Mouse (Mus musculus): Measurements from ENCODE around the gene Defb9. TPM values are rescaled to one million over a fixed set of nuclear protein-coding genes. Genes with fewer than 3 reads are reported as not detected.
"Not testable (repeated sequence)": the region's sequence is repeated elsewhere in the genome, so short reads cannot be mapped to it uniquely, and the experiment has no call there.

The Defb9 gene
- not detected in 2 replicates for polyA plus RNA-seq (2016; fragmentation: Nextera tagmentation; extraction: Ambion mirVana)

DNA sequence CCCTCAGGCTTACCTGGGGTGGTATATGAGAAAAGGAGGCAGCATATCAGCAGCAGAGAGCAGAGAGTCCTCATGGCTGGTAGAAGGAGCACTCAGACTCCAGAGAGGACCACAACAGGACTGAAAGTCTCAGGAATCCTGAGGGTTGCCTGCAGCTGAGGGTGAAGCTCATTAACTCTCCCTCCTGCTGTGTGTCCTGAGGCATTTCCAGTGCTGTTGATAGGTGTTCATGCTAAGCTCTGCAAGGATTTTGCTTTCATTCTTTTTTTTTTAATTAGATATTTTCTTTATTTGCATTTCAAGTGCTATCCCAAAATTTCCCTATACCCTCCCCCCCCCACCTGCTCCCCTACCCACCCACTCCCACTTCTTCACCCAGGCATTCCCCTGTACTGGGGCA lies at the start of gene Defb9:
Gene Defb9 (minus strand): TSS at position 101 of the 400 bp plus-strand sequence.
- not testable (repeated sequence) for H3K27ac ChIP-seq; H3K9me3 ChIP-seq; DNase-seq (ENCODE audit: low spot score); H3K4me3 ChIP-seq; H3K4me1 ChIP-seq; H3K27me3 ChIP-seq (ENCODE audit: insufficient read depth, poor library complexity, severe bottlenecking); H3K36me3 ChIP-seq

GRCm38 (mm10) chr8:21932610-21933009 lies 47.4 kb upstream of the Defb9 start, which contains the start of gene Defb15:
TSS of gene Defb15 (minus strand) at chr8:21932710.
- Histone ChIP-seq H3K4me1 (peaks cover 4% of the 10 kb centered on the region; the same call in 1 of the 2 replicates), H3K27ac (no peak within 1 kb of the TSS), H3K27me3 (ENCODE audit: insufficient read depth, poor library complexity, severe bottlenecking) (no peaks in the 10 kb centered on the region), H3K36me3 (no peaks in the 10 kb centered on the region), H3K4me3 (no peak within 1 kb of the TSS), H3K9me3 (no peaks in the 10 kb centered on the region)
- 88% methylated on average over 6 of the region's 6 CpGs for WGBS
- DNase-seq (ENCODE audit: low spot score) = no peak

- H3K4me3 ChIP-seq; H3K9me3 ChIP-seq; H3K4me1 ChIP-seq; DNase-seq (ENCODE audit: low spot score); H3K27me3 ChIP-seq (ENCODE audit: insufficient read depth, poor library complexity, severe bottlenecking); H3K27ac ChIP-seq; H3K36me3 ChIP-seq: not testable (repeated sequence)
- 80% methylated on average over 3 of the region's 3 CpGs for WGBS
These were observed 45.5 kb upstream of the Defb9 start for GRCm38 (mm10) chr8:21930754-21931153.

DNA sequence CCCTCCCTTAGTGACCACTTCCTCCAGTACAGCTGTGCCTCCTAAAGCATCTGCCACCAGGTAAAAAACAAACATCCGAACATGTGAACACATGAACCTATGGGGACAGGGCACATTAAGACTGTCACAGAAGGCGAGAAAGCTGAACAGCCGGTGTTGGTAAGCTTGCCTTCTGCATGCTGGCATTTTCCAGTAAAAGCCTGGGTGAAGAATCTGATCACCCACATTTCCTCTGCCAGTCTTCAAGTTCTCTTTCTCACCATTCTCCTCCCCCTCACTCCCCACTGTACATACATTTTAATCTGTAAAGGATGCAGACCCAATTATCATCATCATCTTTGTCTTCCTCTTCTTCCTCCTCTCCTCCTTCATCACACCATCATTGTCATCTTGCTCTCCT lies 30.4 kb upstream of the Defb9 start:
- H3K4me3 ChIP-seq = no peak overlapping the region
- H3K36me3 ChIP-seq = no peaks in the 10 kb centered on the region
- DNase-seq (ENCODE audit: low spot score) = no peak
- 69% methylated on average over 3 of the region's 3 CpGs for WGBS
- H3K27me3 ChIP-seq (ENCODE audit: insufficient read depth, poor library complexity, severe bottlenecking) = no peaks in the 10 kb centered on the region
- H3K9me3 ChIP-seq = no peaks in the 10 kb centered on the region
- H3K4me1 ChIP-seq = no peaks in the 10 kb centered on the region
- H3K27ac ChIP-seq = no peak overlapping the region

DNA sequence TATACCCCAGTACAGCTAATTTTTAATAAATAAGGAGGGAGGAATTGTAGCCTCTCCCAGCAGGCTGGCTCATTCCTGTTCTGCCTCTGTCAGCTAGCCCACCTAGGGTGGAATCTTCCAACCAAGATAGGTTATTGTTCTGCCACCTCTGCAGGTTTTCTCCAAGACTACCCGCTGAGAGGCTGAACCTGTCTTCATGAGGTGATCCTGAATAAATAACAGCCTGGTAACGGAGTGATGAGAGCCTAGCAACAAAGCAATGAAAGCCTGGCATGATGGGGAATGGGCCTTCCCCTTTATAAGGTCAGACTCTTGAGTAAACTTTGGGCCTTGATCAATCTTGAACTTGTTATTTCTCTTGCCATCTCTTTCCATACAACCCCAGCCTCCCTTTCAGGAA lies 27.3 kb upstream of the Defb9 start:
- DNase-seq (ENCODE audit: low spot score) = no peak
- H3K9me3 ChIP-seq = no peaks in the 10 kb centered on the region
- 33% methylated on average over 2 of the region's 2 CpGs for WGBS
- no peaks in the 10 kb centered on the region for H3K4me1 ChIP-seq
- H3K36me3 ChIP-seq = no peaks in the 10 kb centered on the region
- H3K4me3 ChIP-seq = no peak overlapping the region
- H3K27ac ChIP-seq = no peak overlapping the region
- no peaks in the 10 kb centered on the region for H3K27me3 ChIP-seq (ENCODE audit: insufficient read depth, poor library complexity, severe bottlenecking)

- no peaks in the 10 kb centered on the region for H3K9me3 ChIP-seq
- no peak for DNase-seq (ENCODE audit: low spot score)
- no peaks in the 10 kb centered on the region for H3K4me1 ChIP-seq
- no peak overlapping the region for H3K27ac ChIP-seq
- no peak overlapping the region for H3K4me3 ChIP-seq
- no peaks in the 10 kb centered on the region for H3K36me3 ChIP-seq
- WGBS = 13% methylated on average over 1 of the region's 1 CpGs
- no peaks in the 10 kb centered on the region for H3K27me3 ChIP-seq (ENCODE audit: insufficient read depth, poor library complexity, severe bottlenecking)
These were observed 26.7 kb upstream of the Defb9 start for GRCm38 (mm10) chr8:21911931-21912330.

DNA sequence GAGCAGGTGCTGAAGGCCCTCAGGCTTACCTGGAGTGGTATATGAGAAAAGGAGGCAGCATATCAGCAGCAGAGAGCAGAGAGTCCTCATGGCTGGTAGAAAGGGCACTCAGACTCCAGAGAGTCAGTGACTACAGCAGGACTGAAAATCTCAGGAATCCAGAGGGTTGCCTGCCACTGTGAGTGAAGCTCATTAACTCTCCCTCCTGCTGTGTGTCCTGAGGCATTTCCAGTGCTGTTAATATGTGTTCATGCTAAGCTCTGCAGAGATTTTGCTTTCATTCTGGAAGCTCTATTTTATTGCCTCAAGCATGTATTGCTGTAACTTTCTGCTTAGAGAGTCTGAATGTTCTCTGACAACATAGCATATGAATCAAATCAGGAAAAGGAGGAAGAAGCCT lies 21.1 kb upstream of the Defb9 start, which contains the start of gene Defb11:
Gene Defb11 (minus strand): TSS at position 123 of the 400 bp plus-strand sequence.
- DNase-seq (ENCODE audit: low spot score); H3K4me3 ChIP-seq; H3K27ac ChIP-seq; H3K36me3 ChIP-seq; H3K27me3 ChIP-seq (ENCODE audit: insufficient read depth, poor library complexity, severe bottlenecking); H3K4me1 ChIP-seq; H3K9me3 ChIP-seq: not testable (repeated sequence)

- H3K27me3 ChIP-seq (ENCODE audit: insufficient read depth, poor library complexity, severe bottlenecking); H3K4me1 ChIP-seq; H3K27ac ChIP-seq; H3K9me3 ChIP-seq; H3K4me3 ChIP-seq; H3K36me3 ChIP-seq; DNase-seq (ENCODE audit: low spot score): not testable (repeated sequence)
- WGBS = 50% methylated on average over 1 of the region's 1 CpGs
These were observed 26.6 kb downstream of the Defb9 start, which contains the start of gene Defb10 for GRCm38 (mm10) chr8:21858586-21858985. TSS of gene Defb10 (plus strand) at chr8:21858901.

Other genes starting within 250 kb of the Defb9 start
- gene Defa17, start 229.6 kb downstream of the Defb9 start, polyA plus RNA-seq (2016; fragmentation: Nextera tagmentation; extraction: Ambion mirVana) = not detected in 2 replicates
- gene Defa34, start 219.6 kb downstream of the Defb9 start, polyA plus RNA-seq (2016; fragmentation: Nextera tagmentation; extraction: Ambion mirVana) = not detected in 2 replicates
- gene AY761184, start 181.8 kb downstream of the Defb9 start, polyA plus RNA-seq (2016; fragmentation: Nextera tagmentation; extraction: Ambion mirVana) = not detected in 2 replicates
- gene Defa24, start 150.9 kb downstream of the Defb9 start, polyA plus RNA-seq (2016; fragmentation: Nextera tagmentation; extraction: Ambion mirVana) = not detected in 2 replicates
- not detected in 2 replicates for gene Defb50, start 61.9 kb downstream of the Defb9 start, polyA plus RNA-seq (2016; fragmentation: Nextera tagmentation; extraction: Ambion mirVana)
- not detected in 2 replicates for gene Defb2, start 45.5 kb downstream of the Defb9 start, polyA plus RNA-seq (2016; fragmentation: Nextera tagmentation; extraction: Ambion mirVana)
- not detected in 2 replicates for gene Defb10, start 26.5 kb downstream of the Defb9 start, polyA plus RNA-seq (2016; fragmentation: Nextera tagmentation; extraction: Ambion mirVana)
- gene Defb11, start 21.0 kb upstream of the Defb9 start, polyA plus RNA-seq (2016; fragmentation: Nextera tagmentation; extraction: Ambion mirVana) = not detected in 2 replicates
- gene Defb15, start 47.3 kb upstream of the Defb9 start, polyA plus RNA-seq (2016; fragmentation: Nextera tagmentation; extraction: Ambion mirVana) = not detected in 2 replicates
- not detected in 2 replicates for gene Defb35, start 52.9 kb upstream of the Defb9 start, polyA plus RNA-seq (2016; fragmentation: Nextera tagmentation; extraction: Ambion mirVana)
- not detected in 2 replicates for gene Defb13, start 61.3 kb upstream of the Defb9 start, polyA plus RNA-seq (2016; fragmentation: Nextera tagmentation; extraction: Ambion mirVana)
- not detected in 2 replicates for gene Fam90a1a, start 73.3 kb upstream of the Defb9 start, polyA plus RNA-seq (2016; fragmentation: Nextera tagmentation; extraction: Ambion mirVana)
- gene Ccdc70, start 84.4 kb upstream of the Defb9 start, polyA plus RNA-seq (2016; fragmentation: Nextera tagmentation; extraction: Ambion mirVana) = not detected in 2 replicates
- 3.4 and 3.8 TPM in 2 replicates for gene Atp7b, start 174.9 kb upstream of the Defb9 start, polyA plus RNA-seq (2016; fragmentation: Nextera tagmentation; extraction: Ambion mirVana)
- 20.3 and 34.6 TPM in 2 replicates for gene Alg11, start 175.3 kb upstream of the Defb9 start, polyA plus RNA-seq (2016; fragmentation: Nextera tagmentation; extraction: Ambion mirVana)
- 0.09 TPM in 1 of 2 replicates, not detected in the other for gene Nek5, start 239.6 kb upstream of the Defb9 start, polyA plus RNA-seq (2016; fragmentation: Nextera tagmentation; extraction: Ambion mirVana)